Mouse (Mus musculus): Measurements from ENCODE around the gene Gm30083.

Gene Gm30083

GRCm38 (mm10) chr14:34015063-34015462, at the start of gene Gm30083:
Gene Gm30083, minus strand, starts transcription at chr14:34015182.
- no peaks in the 10 kb centered on the region; the same call in 1 of the 2 replicates for H3K9me3 ChIP-seq (ENCODE audit: low read length)
- TF ChIP-seq NANOG (IDR thresholded peaks at IDR 0.05; ENCODE audit: borderline replicate concordance, low read length) (no peak), CTCF (conservative IDR thresholded peaks at IDR 0.05; ENCODE audit: low read length) (no peak), POU5F1 (IDR thresholded peaks at IDR 0.05; ENCODE audit: borderline replicate concordance, low read length) (no peak)
- H3K4me3 ChIP-seq (replicated peaks; ENCODE audit: low read length): no peak within 1 kb of the TSS
- no peaks in the 10 kb centered on the region for H3K36me3 ChIP-seq (ENCODE audit: insufficient read depth, low read length)
- H3K4me1 ChIP-seq (replicated peaks; ENCODE audit: low read depth, low read length): no peaks in the 10 kb centered on the region
- no peaks in the 10 kb centered on the region for H3K27me3 ChIP-seq (ENCODE audit: insufficient read depth, low read length)

- H3K27me3 ChIP-seq (ENCODE audit: insufficient read depth, low read length): peaks cover 5% of the 10 kb centered on the region
- H3K9me3 ChIP-seq (ENCODE audit: low read length): no peaks in the 10 kb centered on the region
- no peak for TF ChIP-seq CTCF (conservative IDR thresholded peaks at IDR 0.05; ENCODE audit: low read length)
- TF ChIP-seq POU5F1 (IDR thresholded peaks at IDR 0.05; ENCODE audit: borderline replicate concordance, low read length): no peak
- no peak for TF ChIP-seq NANOG (IDR thresholded peaks at IDR 0.05; ENCODE audit: borderline replicate concordance, low read length)
- no peak within 1 kb of the TSS for H3K4me3 ChIP-seq (replicated peaks; ENCODE audit: low read length)
- H3K36me3 ChIP-seq (ENCODE audit: insufficient read depth, low read length): no peaks in the 10 kb centered on the region
- no peaks in the 10 kb centered on the region for H3K4me1 ChIP-seq (replicated peaks; ENCODE audit: low read depth, low read length)
These were observed 37.5 kb upstream of the Gm30083 start, which contains the start of gene Antxrl for GRCm38 (mm10) chr14:34052516-34052915. Gene Antxrl, plus strand, starts transcription at chr14:34052707.

- Histone ChIP-seq H3K36me3 (ENCODE audit: insufficient read depth, low read length) (no peaks in the 10 kb centered on the region), H3K4me3 (replicated peaks; ENCODE audit: low read length) (no peak overlapping the region), H3K4me1 (replicated peaks; ENCODE audit: low read depth, low read length) (no peaks in the 10 kb centered on the region), H3K9me3 (ENCODE audit: low read length) (no peaks in the 10 kb centered on the region), H3K27me3 (ENCODE audit: insufficient read depth, low read length) (peaks cover 5% of the 10 kb centered on the region)
- TF ChIP-seq CTCF (conservative IDR thresholded peaks at IDR 0.05; ENCODE audit: low read length): no peak
- no peak for TF ChIP-seq NANOG (IDR thresholded peaks at IDR 0.05; ENCODE audit: borderline replicate concordance, low read length)
- no peak for TF ChIP-seq POU5F1 (IDR thresholded peaks at IDR 0.05; ENCODE audit: borderline replicate concordance, low read length)
These were observed 35.3 kb upstream of the Gm30083 start for GRCm38 (mm10) chr14:34050101-34050779.

- H3K9me3 ChIP-seq (ENCODE audit: low read length): no peaks in the 10 kb centered on the region
- no peaks in the 10 kb centered on the region for H3K36me3 ChIP-seq (ENCODE audit: insufficient read depth, low read length)
- TF ChIP-seq CTCF (conservative IDR thresholded peaks at IDR 0.05; ENCODE audit: low read length): no peak
- no peak for TF ChIP-seq POU5F1 (IDR thresholded peaks at IDR 0.05; ENCODE audit: borderline replicate concordance, low read length)
- no peak for TF ChIP-seq NANOG (IDR thresholded peaks at IDR 0.05; ENCODE audit: borderline replicate concordance, low read length)
- H3K27me3 ChIP-seq (ENCODE audit: insufficient read depth, low read length): no peaks in the 10 kb centered on the region
- H3K4me1 ChIP-seq (replicated peaks; ENCODE audit: low read depth, low read length): no peaks in the 10 kb centered on the region
- H3K4me3 ChIP-seq (replicated peaks; ENCODE audit: low read length): no peak overlapping the region
These were observed 28.4 kb upstream of the Gm30083 start for GRCm38 (mm10) chr14:34043341-34043740.

- TF ChIP-seq CTCF (conservative IDR thresholded peaks at IDR 0.05; ENCODE audit: low read length): no peak
- no peak for TF ChIP-seq POU5F1 (IDR thresholded peaks at IDR 0.05; ENCODE audit: borderline replicate concordance, low read length)
- Histone ChIP-seq H3K36me3 (ENCODE audit: insufficient read depth, low read length) (no peaks in the 10 kb centered on the region), H3K4me3 (replicated peaks; ENCODE audit: low read length) (no peak overlapping the region), H3K27me3 (ENCODE audit: insufficient read depth, low read length) (no peaks in the 10 kb centered on the region), H3K9me3 (ENCODE audit: low read length) (no peaks in the 10 kb centered on the region), H3K4me1 (replicated peaks; ENCODE audit: low read depth, low read length) (no peaks in the 10 kb centered on the region)
These were observed 26.3 kb upstream of the Gm30083 start for GRCm38 (mm10) chr14:34041241-34041640.

- no peaks in the 10 kb centered on the region for H3K27me3 ChIP-seq (ENCODE audit: insufficient read depth, low read length)
- H3K9me3 ChIP-seq (ENCODE audit: low read length): no peaks in the 10 kb centered on the region
- H3K4me1 ChIP-seq (replicated peaks; ENCODE audit: low read depth, low read length): no peaks in the 10 kb centered on the region
- H3K4me3 ChIP-seq (replicated peaks; ENCODE audit: low read length): no peak overlapping the region
- no peaks in the 10 kb centered on the region for H3K36me3 ChIP-seq (ENCODE audit: insufficient read depth, low read length)
- no peak for TF ChIP-seq POU5F1 (IDR thresholded peaks at IDR 0.05; ENCODE audit: borderline replicate concordance, low read length)
- TF ChIP-seq CTCF (conservative IDR thresholded peaks at IDR 0.05; ENCODE audit: low read length): no peak
- TF ChIP-seq NANOG (IDR thresholded peaks at IDR 0.05; ENCODE audit: borderline replicate concordance, low read length): no peak
These were observed 19.0 kb upstream of the Gm30083 start for GRCm38 (mm10) chr14:34033841-34034610.

- Histone ChIP-seq H3K4me3 (replicated peaks; ENCODE audit: low read length) (no peak overlapping the region), H3K36me3 (ENCODE audit: insufficient read depth, low read length) (no peaks in the 10 kb centered on the region), H3K27me3 (ENCODE audit: insufficient read depth, low read length) (no peaks in the 10 kb centered on the region), H3K9me3 (ENCODE audit: low read length) (peaks cover 6% of the 10 kb centered on the region; the same call in 1 of the 2 replicates), H3K4me1 (replicated peaks; ENCODE audit: low read depth, low read length) (no peaks in the 10 kb centered on the region)
- TF ChIP-seq NANOG (IDR thresholded peaks at IDR 0.05; ENCODE audit: borderline replicate concordance, low read length) (no peak), CTCF (conservative IDR thresholded peaks at IDR 0.05; ENCODE audit: low read length) (no peak), POU5F1 (IDR thresholded peaks at IDR 0.05; ENCODE audit: borderline replicate concordance, low read length) (no peak)
These were observed 11.7 kb upstream of the Gm30083 start for GRCm38 (mm10) chr14:34026710-34027109.

- no peaks in the 10 kb centered on the region; the same call in 1 of the 2 replicates for H3K9me3 ChIP-seq (ENCODE audit: low read length)
- H3K4me3 ChIP-seq (replicated peaks; ENCODE audit: low read length): no peak overlapping the region
- H3K27me3 ChIP-seq (ENCODE audit: insufficient read depth, low read length): no peaks in the 10 kb centered on the region
- no peaks in the 10 kb centered on the region for H3K4me1 ChIP-seq (replicated peaks; ENCODE audit: low read depth, low read length)
- no peak for TF ChIP-seq NANOG (IDR thresholded peaks at IDR 0.05; ENCODE audit: borderline replicate concordance, low read length)
- TF ChIP-seq CTCF (conservative IDR thresholded peaks at IDR 0.05; ENCODE audit: low read length): no peak
- TF ChIP-seq POU5F1 (IDR thresholded peaks at IDR 0.05; ENCODE audit: borderline replicate concordance, low read length): no peak
- no peaks in the 10 kb centered on the region for H3K36me3 ChIP-seq (ENCODE audit: insufficient read depth, low read length)
These were observed 2.0 kb upstream of the Gm30083 start for GRCm38 (mm10) chr14:34016938-34017337.
